Mouse (Mus musculus): ENCODE measurements around the gene Gm15023. TPM values are rescaled to one million over a fixed set of nuclear protein-coding genes. Genes with fewer than 3 reads are reported as not detected.
"Not testable (repeated sequence)": the region's sequence is repeated elsewhere in the genome, so short reads cannot be mapped to it uniquely, and the experiment has no call there.

Gm15023 gene
- 0.04 and 0.25 TPM in 2 replicates for total RNA-seq (2012; rRNA removed)
- 1.6 and 2.2 TPM in 2 replicates for total RNA-seq (2014; rRNA removed)
- 1.2 TPM in 1 of 2 replicates, not detected in the other for polyA plus RNA-seq (2012; ENCODE audit: insufficient read length, low read depth)

- dilution Hi-C loops (cut with MboI; ENCODE audit: extremely low pct_ligation_motif_present, extremely low pct_unique_long_range_greater_than_20kb, low sequenced_read_pairs); in situ Hi-C loops (cut with MboI; ENCODE audit: low pct_ligation_motif_present, low pct_unique_long_range_greater_than_20kb, low sequenced_read_pairs); H3K4me1 ChIP-seq (ENCODE audit: control insufficient read depth in 1 of 2, insufficient read depth in 2 of 2); H3K27me3 ChIP-seq (replicated peaks); H3K4me3 ChIP-seq (replicated peaks in 1 of 3; ENCODE audit: low read depth in 2 of 3, low read length in 2 of 3, poor library complexity in 1 of 3); H3K4me2 ChIP-seq (ENCODE audit: insufficient read depth, low read depth, poor library complexity, severe bottlenecking); H3K27ac ChIP-seq (ENCODE audit: insufficient read depth, low read depth); H3K79me2 ChIP-seq (replicated peaks; ENCODE audit: control insufficient read depth, extremely low read depth, insufficient read depth, poor library complexity, severe bottlenecking); H3K9me3 ChIP-seq (replicated peaks; ENCODE audit: low read length); DNase-seq (ENCODE audit: extremely low read depth); H3K9ac ChIP-seq (ENCODE audit: insufficient read depth, low read depth); H3K36me3 ChIP-seq (replicated peaks in 1 of 2; ENCODE audit: control insufficient read depth in 1 of 2, insufficient read depth in 1 of 2, low read length in 1 of 2): not testable (repeated sequence)
Measured at GRCm38 (mm10) chrX:135177532-135177931, at the start of gene Gm15023. Gene Gm15023, minus strand, starts transcription at chrX:135177632.

GRCm38 (mm10) chrX:135210436-135211221 is 33.2 kb upstream of the Gm15023 start, which contains the start of gene Tceal6:
Gene Tceal6, minus strand, starts transcription at chrX:135210687.
- dilution Hi-C loops (cut with MboI; ENCODE audit: extremely low pct_ligation_motif_present, extremely low pct_unique_long_range_greater_than_20kb, low sequenced_read_pairs) (no loop called here), in situ Hi-C loops (cut with MboI; ENCODE audit: low pct_ligation_motif_present, low pct_unique_long_range_greater_than_20kb, low sequenced_read_pairs) (no loop called here)
- Histone ChIP-seq H3K9me3 (replicated peaks; ENCODE audit: low read length) (no peaks in the 10 kb centered on the region), H3K4me2 (ENCODE audit: insufficient read depth, low read depth, poor library complexity, severe bottlenecking) (no peak within 1 kb of the TSS), H3K79me2 (replicated peaks; ENCODE audit: control insufficient read depth, extremely low read depth, insufficient read depth, poor library complexity, severe bottlenecking) (no peaks in the 10 kb centered on the region), H3K9ac (ENCODE audit: insufficient read depth, low read depth) (no peak within 1 kb of the TSS), H3K4me3 (replicated peaks in 1 of 3; ENCODE audit: low read depth in 2 of 3, low read length in 2 of 3, poor library complexity in 1 of 3) (no peak within 1 kb of the TSS), H3K4me1 (ENCODE audit: control insufficient read depth in 1 of 2, insufficient read depth in 2 of 2) (no peaks in the 10 kb centered on the region), H3K27ac (ENCODE audit: insufficient read depth, low read depth) (no peak within 1 kb of the TSS), H3K36me3 (replicated peaks in 1 of 2; ENCODE audit: control insufficient read depth in 1 of 2, insufficient read depth in 1 of 2, low read length in 1 of 2) (no peaks in the 10 kb centered on the region), H3K27me3 (replicated peaks) (no peaks in the 10 kb centered on the region)
- no peak for DNase-seq (ENCODE audit: extremely low read depth)
- TF ChIP-seq MEF2A (IDR thresholded peaks at IDR 0.05; ENCODE audit: borderline replicate concordance, low read depth, low read length) (no peak), ZC3H11A (IDR thresholded peaks at IDR 0.05; ENCODE audit: low read depth, low read length) (no peak), ETS1 (conservative IDR thresholded peaks at IDR 0.05; ENCODE audit: low read depth, low read length) (no peak), SIN3A (IDR thresholded peaks at IDR 0.05; ENCODE audit: low read length) (no peak), ELF1 (IDR thresholded peaks at IDR 0.05; ENCODE audit: low read depth, low read length) (no peak), ZKSCAN1 (IDR thresholded peaks at IDR 0.05; ENCODE audit: borderline replicate concordance, low read depth, low read length) (no peak), JUND (conservative IDR thresholded peaks at IDR 0.05; ENCODE audit: low read depth, low read length) (no peak), UBTF (IDR thresholded peaks at IDR 0.05; ENCODE audit: low read depth, low read length) (no peak), JUN (IDR thresholded peaks at IDR 0.05; ENCODE audit: insufficient read depth, low read depth, low read length) (no peak), SMC3 (IDR thresholded peaks at IDR 0.05; ENCODE audit: low read depth, low read length) (no peak), USF2 (conservative IDR thresholded peaks at IDR 0.05; ENCODE audit: low read depth, low read length) (no peak), NELFE (IDR thresholded peaks at IDR 0.05; ENCODE audit: low read depth, low read length) (no peak), IRF4 (IDR thresholded peaks at IDR 0.05; ENCODE audit: low read depth, low read length) (no peak), POLR2A (IDR thresholded peaks at IDR 0.05; ENCODE audit: low read depth, low read length) (no peak), CHD1 (IDR thresholded peaks at IDR 0.05; ENCODE audit: low read depth, low read length) (no peak), RCOR1 (conservative IDR thresholded peaks at IDR 0.05; ENCODE audit: low read depth, low read length) (no peak), E2F4 (IDR thresholded peaks at IDR 0.05; ENCODE audit: insufficient replicate concordance, low read depth, low read length) (no peak), ZNF384 (IDR thresholded peaks at IDR 0.05; ENCODE audit: low read depth, low read length) (no peak), ZMIZ1 (IDR thresholded peaks at IDR 0.05; ENCODE audit: low read depth, low read length) (no peak), POLR2AphosphoS2 (IDR thresholded peaks at IDR 0.05; ENCODE audit: low read depth, low read length) (no peak)

- H3K36me3 ChIP-seq (replicated peaks in 1 of 2; ENCODE audit: control insufficient read depth in 1 of 2, insufficient read depth in 1 of 2, low read length in 1 of 2); in situ Hi-C loops (cut with MboI; ENCODE audit: low pct_ligation_motif_present, low pct_unique_long_range_greater_than_20kb, low sequenced_read_pairs); H3K9ac ChIP-seq (ENCODE audit: insufficient read depth, low read depth); H3K27ac ChIP-seq (ENCODE audit: insufficient read depth, low read depth); H3K4me3 ChIP-seq (replicated peaks in 1 of 3; ENCODE audit: low read depth in 2 of 3, low read length in 2 of 3, poor library complexity in 1 of 3); DNase-seq (ENCODE audit: extremely low read depth); H3K4me1 ChIP-seq (ENCODE audit: control insufficient read depth in 1 of 2, insufficient read depth in 2 of 2); H3K4me2 ChIP-seq (ENCODE audit: insufficient read depth, low read depth, poor library complexity, severe bottlenecking); dilution Hi-C loops (cut with MboI; ENCODE audit: extremely low pct_ligation_motif_present, extremely low pct_unique_long_range_greater_than_20kb, low sequenced_read_pairs); H3K9me3 ChIP-seq (replicated peaks; ENCODE audit: low read length); H3K27me3 ChIP-seq (replicated peaks); H3K79me2 ChIP-seq (replicated peaks; ENCODE audit: control insufficient read depth, extremely low read depth, insufficient read depth, poor library complexity, severe bottlenecking): not testable (repeated sequence)
Measured at GRCm38 (mm10) chrX:135209773-135210435, 32.5 kb upstream of the Gm15023 start.

All from CH12.LX (cell line).